Mouse (Mus musculus) G1E (cell line): ENCODE results near the gene Cfap46.
A peak's percentile ranks its signal among the peaks of the same experiment; 100 is the strongest.

Source experiments
- CTCF ChIP-seq: IDR thresholded peaks from 2 replicates; pipeline ENCODE4 v1.5.1; 2012; ENCODE audit warnings: low read depth, low read length, inconsistent platforms, mixed read lengths
- GATA1 ChIP-seq: IDR thresholded peaks from 2 replicates; pipeline ENCODE4 v1.6.1; 2012; ENCODE audit warnings: borderline replicate concordance, low read length, inconsistent platforms, mixed read lengths
- POLR2AphosphoS5 ChIP-seq: IDR thresholded peaks from 2 replicates; pipeline ENCODE4 v1.6.1; 2012; ENCODE audit warnings: low read depth, low read length, inconsistent platforms; ENCODE audit not compliant: insufficient replicate concordance

DNA sequence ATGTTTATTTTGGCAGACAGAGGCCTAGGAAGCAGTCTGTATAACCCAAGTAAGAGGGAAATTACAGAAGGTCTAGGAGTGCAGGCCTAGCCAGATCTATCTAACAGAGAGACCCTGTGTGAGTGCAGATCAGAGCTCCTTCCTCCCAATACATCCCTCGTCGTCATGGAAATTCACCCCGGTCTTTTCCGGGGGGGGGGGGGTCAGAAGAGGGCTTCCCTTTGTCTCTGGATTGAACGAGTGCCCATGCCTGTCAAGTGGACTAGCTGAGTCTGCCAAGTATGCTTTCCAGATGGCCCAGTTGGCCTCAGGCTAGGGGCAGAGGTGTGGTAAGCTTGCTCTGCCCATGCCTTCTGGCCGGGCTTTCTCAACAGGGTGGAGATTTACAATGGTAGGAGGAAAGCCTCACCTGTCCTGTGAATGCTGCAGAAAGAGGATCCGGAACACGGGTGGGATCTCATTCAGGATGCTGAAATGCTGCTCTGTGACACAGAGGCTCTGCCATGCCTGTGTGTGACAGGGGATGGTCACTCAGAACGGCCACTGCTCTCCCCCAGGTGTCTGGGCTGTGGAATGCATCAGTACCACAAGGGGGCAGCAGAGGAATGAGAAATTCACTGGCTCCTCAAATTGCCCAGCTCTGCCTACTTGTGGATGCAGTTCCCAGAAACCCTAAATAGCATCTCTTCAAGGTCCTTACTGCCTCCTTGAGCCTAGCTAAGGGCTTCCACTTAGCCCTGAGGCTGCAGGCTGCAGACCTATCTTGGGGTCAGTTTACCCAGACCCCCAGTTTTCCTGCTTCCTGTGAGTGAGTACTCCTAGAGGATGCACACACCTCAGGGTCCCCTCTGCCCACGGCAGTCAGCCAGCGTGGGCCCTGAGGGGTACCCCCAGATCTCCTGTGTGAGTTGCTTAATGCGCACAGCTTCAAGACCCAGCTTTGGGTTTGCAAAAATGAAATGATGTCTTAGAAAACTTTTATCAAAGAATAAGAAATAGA, 67.5 kb downstream of the Cfap46 start:
- TF ChIP-seq CTCF, result peak; percentile 39
- no peak for TF ChIP-seq POLR2AphosphoS5
- TF ChIP-seq GATA1, result no peak
